Mouse (Mus musculus) C2C12 (cell line): Measurements from ENCODE around the gene Arl2.

ENCODE experiments used
- CTCF ChIP-seq: IDR thresholded peaks from one replicate; pipeline ENCODE4 v1.5.1; 2011; ENCODE audit not compliant: control insufficient read depth, insufficient read depth, insufficient read length
- MYOG ChIP-seq: IDR thresholded peaks from one replicate; pipeline ENCODE4 v1.6.1; 2011; ENCODE audit not compliant: control insufficient read depth, insufficient read length; ENCODE audit errors: extremely low read depth
- USF1 ChIP-seq: IDR thresholded peaks from one replicate; pipeline ENCODE4 v1.6.1; 2011; ENCODE audit warnings: low read depth, mild to moderate bottlenecking, control low read depth, moderate library complexity

DNA sequence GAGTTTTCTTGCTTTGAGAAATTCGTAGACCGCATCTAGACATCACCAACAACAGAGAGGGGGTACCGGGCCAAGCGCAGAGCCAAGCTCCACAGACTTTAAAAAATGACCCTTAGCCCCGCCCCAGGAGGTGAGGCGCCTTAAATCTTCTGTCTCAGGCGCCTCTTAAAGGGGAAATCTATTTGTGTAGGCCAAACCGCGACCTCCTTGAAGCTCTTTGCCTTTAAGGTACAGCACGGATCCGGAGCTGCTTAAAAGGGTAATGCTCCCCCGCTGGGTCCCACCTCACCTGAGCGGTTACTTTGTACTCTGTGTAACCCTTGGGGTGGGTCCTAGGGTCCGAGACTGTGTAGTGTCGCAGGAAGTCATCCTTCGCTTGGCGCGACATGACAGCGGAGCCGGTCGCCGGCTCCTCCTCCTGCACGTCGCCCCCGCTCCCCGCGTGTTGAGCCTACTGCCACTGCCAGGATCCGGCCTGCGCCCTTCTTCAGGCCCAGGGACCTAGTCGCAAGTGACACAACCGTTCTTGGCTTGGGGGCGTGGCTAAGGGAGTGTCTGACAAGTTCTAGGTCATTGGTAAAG, 13.5 kb downstream of the Arl2 start, which contains the start of gene Snx15:
- TF ChIP-seq CTCF: no peak
- no peak for TF ChIP-seq MYOG
- TF ChIP-seq USF1: no peak
